Mouse (Mus musculus): ENCODE data around the gene Kdf1.

The Kdf1 gene

DNA sequence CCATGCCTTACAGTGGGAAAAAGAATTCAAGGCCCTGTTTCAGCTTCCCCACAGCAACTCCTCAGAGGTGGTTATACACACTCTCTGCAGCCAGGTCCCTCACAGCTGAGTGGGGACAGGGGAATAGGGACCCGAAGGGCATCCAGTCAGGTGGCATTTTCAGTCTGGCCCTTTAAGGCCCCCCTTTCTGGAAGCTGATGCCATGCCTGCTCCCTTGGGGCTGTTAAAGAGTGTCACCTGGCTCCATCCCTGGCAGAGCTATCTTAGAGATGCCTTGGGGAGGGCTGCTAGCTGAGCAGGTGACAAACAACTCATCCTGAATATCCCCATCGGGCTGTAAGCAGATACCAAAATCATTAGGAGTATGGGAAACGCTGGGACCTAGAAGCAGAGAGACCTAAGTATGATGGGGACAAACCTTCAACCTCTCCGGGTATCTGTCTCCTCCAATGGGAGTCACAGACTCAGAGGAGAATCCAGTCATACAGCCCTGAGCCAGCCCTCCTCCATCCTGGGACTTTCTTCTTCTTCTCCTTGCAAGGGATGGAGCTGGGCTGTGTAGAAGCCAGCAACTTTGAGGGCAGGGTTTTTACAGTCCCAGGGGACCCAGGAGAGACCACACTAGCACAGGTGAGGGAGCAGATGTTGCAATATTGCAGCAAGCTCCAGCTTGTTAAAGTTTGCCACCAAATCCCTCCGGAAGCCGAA, 21.9 kb upstream of the Kdf1 start:
- DNase-seq (ENCODE audit: low read depth): no peak

DNA sequence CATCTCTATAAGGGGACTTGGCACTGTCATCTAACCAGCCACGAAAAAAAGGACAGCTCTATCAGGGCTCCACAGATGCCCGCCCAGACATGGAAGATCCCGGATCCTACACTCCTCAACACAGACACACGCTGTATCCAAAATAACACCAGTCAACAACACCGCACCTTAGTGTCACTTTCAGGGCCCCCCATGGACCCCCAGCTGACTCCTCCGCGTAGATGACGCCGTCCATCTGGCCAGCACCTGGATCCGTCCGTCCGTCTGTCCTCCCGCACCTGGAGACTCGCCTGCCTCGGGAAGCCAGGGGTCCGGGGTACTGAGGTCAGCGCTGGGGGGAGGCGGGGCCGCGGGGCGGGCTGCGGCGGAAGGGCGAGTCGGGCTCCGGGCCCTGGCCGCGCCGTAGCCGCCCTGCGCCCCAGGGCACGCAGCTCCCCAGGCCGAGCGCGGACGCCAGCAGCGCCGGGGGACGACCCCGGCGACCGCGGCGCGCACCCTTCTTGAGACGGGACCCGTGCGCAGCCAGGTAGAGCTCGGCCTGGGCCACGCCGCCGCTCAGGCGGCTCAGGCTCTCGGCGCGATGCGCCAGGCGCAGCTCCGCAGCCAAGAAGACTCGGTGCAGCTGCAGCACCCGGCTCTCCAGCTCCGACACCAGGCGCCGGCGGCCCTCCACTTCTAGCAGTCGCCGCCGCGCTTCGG, 21.2 kb upstream of the Kdf1 start:
- DNase-seq (ENCODE audit: low read depth): no peak

DNA sequence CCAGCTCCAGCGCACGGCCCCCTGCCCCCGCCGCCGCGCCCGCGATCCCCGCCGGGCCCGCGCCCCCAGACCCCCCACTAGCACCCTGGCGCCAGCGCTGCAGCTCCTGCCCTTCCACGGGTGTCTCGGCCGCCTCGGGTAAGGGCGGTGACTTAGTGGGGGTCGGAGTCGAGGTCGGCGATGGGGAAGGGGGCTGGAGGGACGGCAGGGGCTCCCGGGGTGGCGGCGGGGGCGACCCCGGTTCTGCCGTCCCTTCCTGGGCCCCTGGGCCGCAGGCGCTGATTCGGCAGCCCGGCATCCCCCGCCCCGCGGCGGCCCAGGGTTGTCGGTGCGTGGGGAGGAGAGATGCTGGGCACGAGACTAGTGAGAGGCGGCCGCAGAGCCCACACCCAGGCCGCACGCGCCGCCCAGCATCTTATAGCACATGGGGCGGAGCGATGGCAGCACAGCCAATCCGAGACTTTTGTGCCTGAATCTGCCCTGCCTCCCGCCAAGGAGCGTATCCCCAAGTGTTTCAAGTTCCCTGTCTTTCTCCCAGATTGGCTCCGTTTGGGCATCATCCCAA, 20.5 kb upstream of the Kdf1 start, which contains the start of gene Trnp1:
Gene Trnp1, minus strand, starts transcription at position 391 of the 565 bp plus-strand sequence.
- DNase-seq (ENCODE audit: low read depth): no peak

DNA sequence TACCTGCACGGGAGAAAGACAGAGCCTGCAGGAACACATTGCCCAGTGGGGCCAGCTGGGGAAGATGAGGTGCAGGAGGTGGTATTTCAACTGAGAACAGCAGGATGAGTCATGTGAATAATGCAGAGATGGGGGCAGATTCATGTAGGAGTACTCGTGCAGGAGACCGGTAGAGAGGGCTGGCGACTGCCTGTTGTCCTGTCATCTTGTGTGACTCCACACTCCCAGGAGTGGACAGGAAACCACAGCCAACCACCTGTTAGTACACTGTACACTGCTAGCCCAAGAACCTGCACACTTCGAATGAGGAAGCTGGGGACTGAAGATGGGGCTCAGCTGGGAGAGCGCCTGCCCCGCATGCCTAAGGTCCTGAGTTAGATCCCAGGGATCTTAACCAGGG, 17.2 kb upstream of the Kdf1 start:
- DNase-seq (ENCODE audit: low read depth): peak; percentile 57

DNA sequence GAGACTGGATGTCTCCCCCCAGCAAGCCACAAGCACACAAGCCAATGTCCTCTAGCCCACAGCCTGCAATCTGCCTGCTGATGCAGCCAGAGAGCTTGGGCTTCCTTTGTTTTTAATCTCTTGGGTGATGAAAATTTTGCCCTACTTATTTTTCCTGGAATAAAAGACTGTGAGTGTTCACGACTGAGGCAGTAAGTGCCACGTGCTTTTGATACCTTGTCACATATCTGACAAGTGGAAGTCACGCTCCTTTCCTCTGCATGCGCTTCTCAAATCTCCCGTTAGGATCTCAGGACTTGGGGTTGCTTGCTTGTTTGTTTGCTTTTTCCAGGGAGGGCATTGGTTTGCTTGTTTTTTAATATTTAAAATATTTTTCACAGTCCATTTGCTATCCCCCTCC, 14.5 kb upstream of the Kdf1 start:
- no peak for DNase-seq (ENCODE audit: low read depth)

DNA sequence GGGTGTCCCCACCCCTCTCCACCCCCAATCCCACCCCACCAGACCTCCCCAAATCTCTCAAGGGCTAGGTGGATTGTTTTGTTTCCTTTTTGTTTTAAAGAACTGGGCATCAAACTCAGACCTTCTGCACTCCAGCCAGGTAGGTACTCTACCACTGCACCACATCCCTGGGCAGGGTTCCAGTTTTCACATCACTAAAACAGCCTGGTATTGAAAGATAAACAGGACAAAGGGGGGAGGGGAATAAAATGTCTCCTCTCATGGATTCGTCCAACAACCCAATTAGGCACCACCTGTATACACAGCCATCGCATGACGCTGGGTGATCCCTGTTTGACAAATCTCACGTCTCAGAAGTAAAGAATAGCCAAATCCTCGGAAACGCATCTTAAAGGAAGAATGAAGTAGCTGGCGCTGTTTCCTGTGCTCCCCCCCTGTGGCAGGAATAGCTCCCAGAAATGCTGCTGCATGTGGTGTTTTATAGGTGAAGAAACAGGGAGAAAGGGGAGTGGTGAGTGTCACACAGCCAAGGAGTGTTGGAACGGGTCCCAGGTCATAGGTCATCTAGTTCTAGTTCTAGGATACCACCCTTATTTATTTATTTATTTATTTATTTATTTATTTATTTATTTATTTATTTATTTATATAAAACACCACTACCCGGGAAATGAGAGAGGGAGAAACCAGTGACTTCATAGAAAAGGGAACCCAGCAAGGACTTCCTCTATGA, 13.8 kb upstream of the Kdf1 start:
- no peak for DNase-seq (ENCODE audit: low read depth)

DNA sequence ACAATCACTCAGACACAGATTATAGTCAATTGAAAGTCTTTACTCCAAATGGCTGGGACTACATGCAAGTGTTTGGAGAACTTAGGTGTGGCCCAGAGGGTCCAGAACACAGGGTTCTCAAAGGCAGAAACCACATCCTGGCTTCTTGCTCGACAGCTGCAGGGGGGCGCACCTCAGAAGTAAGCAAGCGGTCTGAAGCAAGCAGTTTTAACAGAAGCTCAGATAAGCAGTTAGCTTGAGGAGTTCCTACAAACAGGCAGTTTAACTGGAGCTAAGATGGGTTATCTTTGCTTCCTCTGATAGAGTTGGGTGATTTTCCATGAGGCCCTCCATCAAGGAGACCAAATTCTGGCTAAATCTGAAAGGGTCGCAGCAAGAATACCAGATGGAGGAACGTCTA, 12.2 kb upstream of the Kdf1 start:
- DNase-seq (ENCODE audit: low read depth): no peak

DNA sequence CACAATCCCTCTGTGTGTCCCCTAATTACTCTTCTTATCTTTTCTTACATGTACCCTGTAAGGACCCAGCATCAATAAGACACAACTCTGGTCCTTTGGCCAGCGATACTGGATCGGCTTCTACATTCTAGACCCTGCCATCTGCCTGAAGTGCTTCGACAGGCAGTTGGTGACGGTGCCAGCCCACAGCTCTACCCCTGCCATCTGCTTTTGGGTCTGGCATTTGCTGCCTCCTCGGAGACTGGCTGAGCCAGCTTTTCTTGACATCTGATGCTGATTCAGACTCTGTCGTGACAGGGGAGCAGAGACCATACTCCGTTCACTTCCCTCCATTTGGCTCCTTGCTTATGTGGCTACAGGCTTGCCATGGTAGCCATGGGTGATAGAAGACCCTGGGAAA, 9.8 kb upstream of the Kdf1 start:
- no peak for DNase-seq (ENCODE audit: low read depth)

DNA sequence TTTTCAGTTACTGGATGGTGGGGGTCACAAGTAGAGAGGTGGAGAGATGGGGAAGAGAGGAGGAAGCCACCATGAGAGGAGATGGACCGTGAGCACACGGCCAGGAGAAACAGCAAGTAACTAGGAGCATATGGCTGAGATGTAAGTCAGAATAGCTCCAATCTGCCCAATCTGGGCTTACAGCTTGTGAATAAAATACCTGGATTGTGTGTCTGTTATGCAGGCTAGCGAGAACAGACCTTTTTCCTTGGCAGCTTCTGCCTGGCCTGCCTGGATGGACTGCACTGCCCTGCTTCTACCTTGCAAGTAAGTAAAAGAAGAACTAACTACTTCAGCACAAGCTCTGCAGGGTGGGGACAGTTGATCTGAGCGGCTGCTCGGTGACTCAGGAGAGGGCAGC, 7.7 kb upstream of the Kdf1 start:
- no peak for DNase-seq (ENCODE audit: low read depth)

DNA sequence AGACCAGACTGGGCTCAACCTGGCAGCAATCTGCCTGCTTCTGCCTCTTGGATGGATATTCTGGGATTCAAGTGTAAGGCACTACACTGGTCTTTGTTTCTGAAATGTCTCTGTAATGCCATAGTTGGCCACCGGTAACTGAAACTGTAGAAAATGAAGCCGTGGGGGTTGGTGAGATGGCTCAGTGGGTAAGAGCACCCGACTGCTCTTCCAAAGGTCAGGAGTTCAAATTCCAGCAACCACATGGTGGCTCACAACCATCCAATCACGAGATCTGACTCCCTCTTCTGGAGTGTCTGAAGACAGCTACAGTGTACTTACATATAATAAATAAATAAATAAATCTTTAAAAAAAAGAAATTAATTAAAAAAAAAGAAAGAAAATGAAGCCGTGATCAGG, 6.3 kb upstream of the Kdf1 start:
- peak; percentile 15 for DNase-seq (ENCODE audit: low read depth)

DNA sequence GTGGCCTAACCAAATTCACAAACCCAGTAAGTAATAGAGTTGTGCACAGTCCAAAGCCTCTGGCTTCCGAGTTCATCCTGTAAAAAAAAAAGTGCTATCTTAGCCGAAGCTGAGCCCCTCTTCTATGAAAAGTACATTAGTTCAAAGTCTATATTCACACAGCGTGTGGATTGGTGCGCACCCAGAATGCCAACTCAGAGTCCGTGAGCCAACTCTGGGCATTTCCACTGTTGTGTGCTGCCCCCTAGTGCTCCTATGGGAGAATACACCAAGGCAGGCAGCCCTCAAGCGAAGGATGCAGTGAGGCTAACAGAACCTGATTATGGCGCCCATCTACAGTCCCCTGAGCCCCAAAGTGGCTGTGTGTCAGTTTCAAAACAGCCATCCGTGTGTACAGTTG, 5.8 kb upstream of the Kdf1 start:
- peak; percentile 71 for DNase-seq (ENCODE audit: low read depth)

DNA sequence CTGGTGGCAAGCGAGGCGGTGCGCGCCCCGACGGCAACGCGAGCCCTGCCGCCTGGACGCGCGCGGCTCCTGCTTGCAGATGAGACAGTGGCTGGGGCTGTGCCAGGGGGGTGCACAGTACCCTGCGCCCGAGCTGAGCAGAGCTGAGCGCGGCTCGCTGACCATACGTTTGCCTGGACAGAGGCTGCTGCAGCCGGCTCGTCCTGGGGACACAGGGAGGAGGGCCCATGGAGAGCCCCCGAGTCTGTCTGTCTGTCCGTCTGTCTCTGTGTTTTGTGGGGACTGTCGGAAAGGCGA, 554 bp downstream of the Kdf1 start:
- DNase-seq (ENCODE audit: low read depth): no peak

DNA sequence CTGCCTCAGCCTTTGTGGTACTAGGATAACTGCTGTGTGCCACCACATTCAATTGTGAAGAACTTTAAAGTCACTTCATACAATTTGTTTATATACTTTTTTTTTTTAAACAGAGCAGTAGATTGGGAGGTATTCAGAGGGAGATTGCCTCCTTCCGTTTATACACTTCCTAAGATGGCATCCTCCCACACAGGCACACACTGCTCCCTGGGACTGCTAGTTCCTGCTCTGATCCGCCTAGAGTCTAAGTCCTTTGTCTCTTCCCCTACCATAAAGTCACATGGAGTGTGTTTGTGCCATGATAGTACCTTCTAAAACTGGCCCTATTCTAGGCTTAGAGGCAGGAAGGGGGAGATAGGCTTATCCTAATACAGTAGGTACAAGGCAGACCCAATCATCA, 2.7 kb downstream of the Kdf1 start:
- DNase-seq (ENCODE audit: low read depth): no peak

DNA sequence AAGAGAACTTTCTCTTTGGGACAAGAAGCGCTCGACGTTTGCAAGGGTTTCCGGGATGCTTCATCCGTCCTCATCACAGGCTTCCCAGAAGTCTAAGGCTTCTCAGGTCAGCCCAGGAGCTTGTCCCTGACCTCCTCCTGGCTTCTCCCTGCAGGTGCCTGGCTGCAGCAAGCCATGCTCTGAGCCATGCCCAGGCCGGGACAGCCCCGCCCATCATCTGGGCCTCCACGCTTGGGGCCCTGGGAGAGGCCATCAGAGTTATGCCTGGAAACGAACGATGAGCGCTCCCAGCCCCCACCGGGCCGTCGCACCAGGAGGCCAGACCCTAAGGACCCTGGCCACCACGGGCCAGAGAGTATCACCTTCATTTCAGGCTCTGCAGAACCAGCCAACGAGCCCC, 9.0 kb downstream of the Kdf1 start:
- no peak for DNase-seq (ENCODE audit: low read depth)

DNA sequence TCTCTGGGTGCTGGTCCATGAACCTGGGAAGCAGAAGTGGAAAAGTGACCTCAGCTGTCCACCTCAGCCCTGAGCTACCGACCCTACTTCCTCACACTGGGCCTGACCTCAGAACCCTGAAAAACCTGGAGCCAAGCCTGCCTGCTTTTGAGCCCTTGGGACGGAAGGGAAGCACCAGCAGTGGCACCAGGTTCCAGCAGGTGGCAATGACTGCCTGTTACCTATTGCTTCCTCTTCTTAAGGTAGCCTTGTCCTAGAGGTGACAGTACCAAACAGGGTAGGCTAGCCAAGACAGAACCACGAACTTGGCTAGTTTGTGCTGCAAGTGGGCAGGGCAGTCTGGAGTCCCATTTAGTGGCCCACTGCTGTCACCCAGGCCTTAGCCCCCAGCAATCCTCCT, 14.0 kb downstream of the Kdf1 start:
- no peak for DNase-seq (ENCODE audit: low read depth)

DNA sequence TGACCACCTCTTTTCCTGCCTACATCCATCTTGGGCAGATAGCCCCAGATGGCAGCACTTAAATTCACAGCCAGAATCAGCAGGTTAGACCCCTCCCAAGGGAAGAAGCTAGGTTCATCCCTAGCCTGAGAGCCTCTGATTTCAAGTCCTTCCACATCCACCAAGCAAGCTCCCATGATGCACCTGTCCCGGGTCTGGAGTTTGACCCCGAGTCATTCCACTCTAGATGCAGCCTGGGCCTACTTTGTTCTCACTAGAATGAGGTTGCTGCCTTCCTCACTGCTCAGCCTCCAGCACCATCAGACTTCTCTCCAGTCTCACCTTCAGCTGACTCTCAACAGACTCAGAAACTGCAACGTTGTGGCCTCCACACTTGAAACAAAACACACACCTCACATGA, 17.3 kb downstream of the Kdf1 start:
- DNase-seq (ENCODE audit: low read depth): no peak

DNA sequence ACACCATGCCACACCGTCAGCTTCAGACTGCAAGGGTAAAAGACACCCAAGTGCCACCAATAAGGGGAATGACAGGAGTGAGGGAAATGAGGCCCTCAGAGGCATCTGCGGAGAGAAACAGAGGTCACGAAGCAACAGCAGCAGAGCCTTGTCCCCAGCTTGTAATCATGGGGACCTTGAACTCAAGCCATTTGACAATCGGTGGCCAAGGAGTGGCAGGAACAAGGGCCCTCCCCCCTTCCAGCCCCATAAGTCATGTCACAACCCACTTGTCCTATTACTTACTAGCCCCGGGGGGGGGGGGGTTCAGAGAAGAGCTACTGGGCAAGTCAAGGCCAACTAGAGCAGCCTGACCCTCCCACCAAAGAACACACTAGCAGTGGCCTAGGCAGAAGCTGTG, 17.9 kb downstream of the Kdf1 start:
- DNase-seq (ENCODE audit: low read depth): no peak

DNA sequence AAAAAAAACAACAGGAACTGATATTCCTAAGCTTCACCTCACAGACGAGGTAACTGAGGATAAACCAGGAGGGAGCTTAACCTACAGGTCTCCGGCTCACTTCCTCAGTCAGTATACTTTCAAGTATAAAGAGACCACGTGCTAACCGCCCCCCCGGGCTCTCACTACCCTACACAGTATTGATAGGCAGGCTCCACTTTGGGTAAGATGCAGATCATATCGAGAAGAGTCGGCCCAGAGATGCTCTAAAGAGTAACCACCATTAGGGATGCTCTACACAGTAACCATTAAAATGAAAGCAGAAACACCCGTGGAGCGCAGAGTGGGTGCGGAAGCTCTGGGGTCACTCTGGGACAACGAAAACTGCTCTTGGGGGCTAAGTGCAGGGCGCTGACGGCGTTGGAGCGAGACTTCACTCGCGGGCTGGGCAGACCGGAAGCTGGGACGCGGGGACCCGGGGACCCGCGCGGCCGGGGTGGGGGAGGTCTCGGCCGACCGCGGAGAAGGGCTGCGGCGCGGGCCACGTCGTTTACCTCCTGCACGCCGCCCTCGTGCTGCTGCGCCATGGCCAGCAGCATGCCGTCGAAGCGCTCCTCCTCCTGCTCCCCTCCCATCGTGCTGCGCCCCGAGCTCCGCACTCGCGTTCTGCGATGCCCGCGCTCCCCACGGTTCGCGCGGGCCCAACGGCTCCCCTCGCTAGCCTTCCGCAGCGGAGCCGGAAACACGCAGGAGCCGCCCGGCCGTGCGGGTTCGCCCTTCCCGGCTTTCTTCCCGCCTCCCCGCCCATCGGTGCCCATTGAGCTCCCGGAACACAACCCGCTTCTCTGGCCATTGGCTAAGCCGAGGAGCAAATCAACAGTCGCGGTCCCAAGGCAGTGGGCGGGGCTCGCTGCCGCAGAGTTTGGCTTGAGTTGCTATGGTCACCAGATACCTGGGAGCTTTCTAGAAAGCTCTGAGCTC, 26.8 kb downstream of the Kdf1 start, which contains the start of gene Nudc:
Gene Nudc, minus strand, starts transcription at position 725 of the 960 bp plus-strand sequence.
- DNase-seq (ENCODE audit: low read depth): peak; percentile 93

DNA sequence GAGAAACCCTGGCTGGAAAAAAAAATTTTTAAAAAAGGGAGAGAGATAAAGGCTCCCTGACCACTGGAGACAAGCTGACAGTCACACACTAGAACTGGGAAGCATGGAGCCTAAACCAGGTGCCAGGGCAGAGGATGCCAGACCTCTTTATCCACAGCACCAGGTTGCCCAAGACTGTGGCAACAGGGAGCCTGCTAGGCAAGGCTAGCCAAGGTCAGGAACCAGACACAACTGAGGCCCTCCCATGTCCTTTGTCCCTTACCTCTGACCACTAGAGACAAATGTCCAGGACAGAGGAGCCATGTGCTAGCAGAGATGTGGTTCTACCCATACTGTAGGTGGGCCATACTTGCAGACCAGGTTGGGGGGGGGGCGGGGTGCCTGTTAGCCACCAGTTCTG, 33.3 kb downstream of the Kdf1 start:
- DNase-seq (ENCODE audit: low read depth): no peak

DNA sequence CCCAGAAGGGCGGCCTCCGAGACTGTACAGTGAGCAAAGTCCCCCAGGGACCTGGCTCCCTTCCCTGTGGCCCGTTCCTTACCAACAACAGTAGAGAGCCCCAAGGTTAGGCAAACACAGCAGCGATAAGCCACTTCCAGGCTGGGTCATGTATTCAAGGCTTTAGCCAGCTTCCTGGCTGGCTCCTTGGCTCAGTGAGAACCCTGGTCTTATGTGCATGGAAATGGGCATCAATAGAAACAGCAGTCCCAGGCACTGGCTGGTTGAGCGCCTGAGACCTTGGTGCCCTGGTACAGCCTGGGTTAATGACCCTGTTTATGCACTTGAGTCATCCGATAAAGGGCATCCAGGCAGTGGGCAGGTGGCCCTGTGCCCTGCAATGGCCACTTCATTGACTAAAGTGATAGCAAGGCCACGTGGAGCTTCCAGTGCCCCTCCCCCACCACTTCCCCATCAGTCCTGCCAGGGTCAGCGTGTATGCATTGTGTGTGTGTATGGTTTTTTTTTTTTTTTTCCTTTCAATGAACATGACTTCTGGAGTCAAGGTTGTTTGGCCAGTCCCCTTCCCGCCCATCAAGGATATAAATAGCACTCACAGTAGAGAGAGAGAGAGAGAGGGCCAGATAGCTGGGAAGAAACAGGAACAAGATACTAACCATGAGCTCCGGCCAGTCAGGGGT, 34.1 kb downstream of the Kdf1 start, which contains the start of gene Nr0b2:
Gene Nr0b2, plus strand, starts transcription at position 609 of the 680 bp plus-strand sequence.
- DNase-seq (ENCODE audit: low read depth): peak; percentile 88

Measured in 416B (cell line).